In the genomic region with DNA sequence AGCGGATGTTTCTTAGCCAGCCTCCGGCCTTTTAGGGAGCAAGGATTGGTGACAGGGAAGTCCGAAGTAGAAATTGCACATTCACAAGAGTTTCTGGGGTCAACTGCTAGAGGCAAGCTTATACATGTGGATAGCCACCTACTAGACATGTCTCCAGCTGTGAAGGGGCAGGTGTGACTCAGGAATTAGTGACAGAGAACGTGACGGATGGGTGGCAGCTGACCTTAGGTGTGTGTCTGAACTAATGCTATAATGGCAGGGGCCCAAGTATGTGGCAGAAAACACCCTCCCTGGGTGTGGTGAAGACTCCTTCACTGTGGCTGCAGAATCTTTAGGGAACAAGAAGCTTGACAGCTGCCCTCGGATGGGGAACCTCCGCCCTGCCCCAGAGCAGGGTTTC, we compare ENCODE assay signal across 35 mouse cellular contexts.
"Had no signal": no experiment of that assay in that cellular context is flagged by ENCODE, and none has a peak within 500 bp of the region (broad histone marks: within the 10 kb centered on the region; RNA-seq: fewer than 3 reads in every experiment).

No protein-coding gene starts in this region.

- H3K9me3 ChIP-seq: heart, embryonic 10.5 days; heart, embryonic 12.5 days; heart, embryonic 13.5 days; heart, embryonic 15.5 days; hindbrain, embryonic 10.5 days; hindbrain, embryonic 12.5 days; hindbrain, embryonic 13.5 days; hindbrain, embryonic 15.5 days; intestine, embryonic 15.5 days; kidney, embryonic 15.5 days had no signal

- H3K4me2 ChIP-seq: heart, embryonic 11.5 days; heart, embryonic 12.5 days; heart, embryonic 13.5 days; heart, embryonic 15.5 days; hindbrain, embryonic 12.5 days; hindbrain, embryonic 13.5 days; hindbrain, embryonic 14.5 days; hindbrain, embryonic 15.5 days; intestine, embryonic 15.5 days; kidney, embryonic 15.5 days had no signal

- H3K4me1 ChIP-seq: heart, embryonic 10.5 days; heart, embryonic 12.5 days; heart, embryonic 13.5 days; heart, embryonic 15.5 days; hindbrain, embryonic 12.5 days; hindbrain, embryonic 13.5 days; hindbrain, embryonic 15.5 days; intestine, embryonic 15.5 days; kidney, embryonic 15.5 days had no signal

- H3K36me3 ChIP-seq: heart, embryonic 10.5 days; heart, embryonic 12.5 days; heart, embryonic 13.5 days; heart, embryonic 15.5 days; intestine, embryonic 15.5 days; kidney, embryonic 15.5 days had no signal

- DNase-seq: heart, adult 18-20 months; heart, adult 2 months; heart, postnatal 10 days; heart, postnatal 14 days; heart, postnatal 36 days; heart, postnatal 4 days; kidney, adult 11 months; kidney, adult 18-20 months; kidney, adult 2 months; kidney, adult 8-10 months; kidney, adult 9 months; kidney, postnatal 10 days; kidney, postnatal 14 days; kidney, postnatal 25 days; kidney, postnatal 36 days; kidney, postnatal 4 days; layer of hippocampus, adult 9-11 months had no signal

- H3K27me3 ChIP-seq: heart, embryonic 13.5 days; heart, embryonic 15.5 days; hindbrain, embryonic 12.5 days; hindbrain, embryonic 13.5 days; hindbrain, embryonic 15.5 days; intestine, embryonic 15.5 days; kidney, embryonic 15.5 days had no signal

- ATAC-seq: inflammation-experienced regulatory T-cells, adult 6 months; intestine, embryonic 15.5 days; intestine, embryonic 16.5 days; intestine, postnatal 0 days had no signal

- H3K4me3 ChIP-seq: heart, adult 2 months; heart, embryonic 10.5 days; heart, embryonic 12.5 days; heart, embryonic 13.5 days; heart, embryonic 15.5 days; hindbrain, embryonic 10.5 days; hindbrain, embryonic 12.5 days; hindbrain, embryonic 13.5 days; hindbrain, embryonic 15.5 days; intestine, embryonic 15.5 days; kidney, embryonic 15.5 days; layer of hippocampus, adult 2 months had no signal

- H3K27ac ChIP-seq: heart, adult 2 months; heart, embryonic 10.5 days; heart, embryonic 13.5 days; heart, embryonic 15.5 days; hindbrain, embryonic 10.5 days; hindbrain, embryonic 12.5 days; hindbrain, embryonic 13.5 days; hindbrain, embryonic 14.5 days; hindbrain, embryonic 15.5 days; hindbrain, postnatal 0 days; intestine, embryonic 15.5 days; kidney, embryonic 15.5 days; kidney, postnatal 0 days; layer of hippocampus, adult 2 months had no signal

- H3K9ac ChIP-seq: heart, embryonic 12.5 days; heart, embryonic 13.5 days; heart, embryonic 15.5 days; hindbrain, embryonic 12.5 days; hindbrain, embryonic 13.5 days; hindbrain, embryonic 14.5 days; hindbrain, embryonic 15.5 days; intestine, embryonic 15.5 days; kidney, embryonic 15.5 days had no signal
